Mouse (Mus musculus) gastrocnemius, adult 8-10 months (tissue): Measurements from ENCODE around the gene Gpnmb. TPM values are rescaled to one million over a fixed set of nuclear protein-coding genes. Genes with fewer than 3 reads are reported as not detected.

ENCODE experiments used
- DNase-seq, 2 experiments: peaks; one replicate each; pipeline ENCODE4 v3.0.0; 2022; ENCODE audit warnings: low spot score in 2 of 2
- total RNA-seq, 4 experiments: library from RNA; stranded (reverse); gene quantifications; 2 replicates each; pipeline ENCODE4 v1.2.4; 2022

Gpnmb gene
- total RNA-seq: 1 to 10 TPM; 1.1 to 3.6 (median 1.7) TPM

DNA sequence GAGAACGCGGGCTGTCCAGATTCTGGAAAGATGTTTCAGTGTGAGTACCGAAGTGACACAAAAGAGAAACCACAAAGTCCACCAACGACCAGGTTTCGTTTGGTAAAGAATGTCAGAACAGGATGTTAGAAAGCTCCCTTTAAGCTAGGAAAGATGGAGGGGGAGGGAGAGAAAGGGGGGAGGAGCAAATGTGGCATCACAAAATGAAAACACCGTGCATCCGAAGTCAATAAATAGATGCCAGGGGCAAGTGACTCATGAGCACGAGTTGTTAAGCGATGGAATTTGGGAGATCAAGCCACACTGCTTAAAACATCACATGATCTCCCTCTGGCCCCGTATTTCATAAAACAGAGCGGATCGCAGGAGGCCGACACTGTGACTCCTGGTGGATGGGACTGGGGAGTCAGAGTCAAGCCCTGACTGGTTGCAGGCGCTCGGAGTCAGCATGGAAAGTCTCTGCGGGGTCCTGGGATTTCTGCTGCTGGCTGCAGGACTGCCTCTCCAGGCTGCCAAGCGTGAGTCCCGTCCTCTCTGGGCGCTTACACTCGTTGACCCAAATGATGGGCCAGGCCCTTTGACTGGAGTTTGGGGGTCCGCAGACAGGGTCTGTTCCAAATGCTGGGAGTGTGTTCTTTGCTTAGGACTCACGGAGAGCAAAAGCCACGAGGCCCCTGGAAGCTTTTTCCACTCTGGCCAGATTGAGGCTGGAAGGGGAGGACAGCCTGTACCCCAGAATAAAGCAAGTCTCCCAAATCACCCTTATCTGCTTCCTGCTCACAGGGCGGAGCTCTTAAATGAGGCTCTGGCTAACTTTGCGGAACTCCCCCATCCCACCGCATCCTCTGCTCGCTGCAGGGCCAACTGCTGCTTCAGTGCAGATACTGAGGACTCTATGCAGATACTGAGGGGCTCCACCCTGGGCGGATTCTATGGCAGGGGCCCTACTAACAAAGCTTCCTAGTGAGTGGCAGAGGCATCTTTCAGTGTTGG lies at the start of gene Gpnmb:
Gene Gpnmb (plus strand): TSS at position 272 of the 993 bp plus-strand sequence.
- no peak for DNase-seq

DNA sequence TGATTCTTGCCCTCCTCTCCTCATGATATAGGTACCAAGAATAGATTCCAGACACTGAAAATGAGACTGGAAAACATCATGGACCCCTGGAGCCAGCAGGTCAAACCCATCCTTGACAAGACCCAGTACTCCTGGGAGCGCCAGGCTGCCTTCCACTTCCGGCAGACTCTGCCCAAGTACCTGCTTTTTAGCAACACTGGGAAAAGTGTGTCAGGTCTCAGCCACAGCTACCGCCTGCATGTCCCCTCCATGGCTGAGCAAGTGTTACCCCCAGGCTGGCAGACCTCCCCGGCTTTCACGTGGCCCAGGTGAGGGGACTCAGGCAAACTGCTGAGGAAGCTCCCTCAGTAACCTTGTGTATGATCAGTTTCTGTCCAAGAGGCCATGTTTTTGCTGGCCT lies 46.4 kb upstream of the Gpnmb start:
- DNase-seq: no peak

DNA sequence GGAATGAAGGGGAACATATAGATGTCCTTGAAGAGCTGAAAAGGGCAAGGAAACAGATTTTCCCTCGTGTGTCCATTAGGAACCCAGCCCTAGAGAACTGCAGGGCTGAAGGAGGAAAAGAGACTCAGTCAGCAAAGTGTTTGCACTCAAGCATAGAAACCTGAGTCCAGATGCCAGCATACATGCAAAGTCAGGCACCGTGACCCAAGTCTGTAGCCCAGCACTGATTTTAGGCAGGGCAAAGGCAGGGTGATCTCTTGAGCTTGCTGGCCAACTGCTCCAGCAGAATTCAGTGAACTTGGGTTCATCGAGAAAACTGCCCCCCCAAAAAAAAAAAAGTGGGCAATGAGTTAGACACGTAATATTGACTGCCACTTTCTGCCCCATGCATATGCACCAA lies 44.4 kb upstream of the Gpnmb start:
- no peak for DNase-seq

DNA sequence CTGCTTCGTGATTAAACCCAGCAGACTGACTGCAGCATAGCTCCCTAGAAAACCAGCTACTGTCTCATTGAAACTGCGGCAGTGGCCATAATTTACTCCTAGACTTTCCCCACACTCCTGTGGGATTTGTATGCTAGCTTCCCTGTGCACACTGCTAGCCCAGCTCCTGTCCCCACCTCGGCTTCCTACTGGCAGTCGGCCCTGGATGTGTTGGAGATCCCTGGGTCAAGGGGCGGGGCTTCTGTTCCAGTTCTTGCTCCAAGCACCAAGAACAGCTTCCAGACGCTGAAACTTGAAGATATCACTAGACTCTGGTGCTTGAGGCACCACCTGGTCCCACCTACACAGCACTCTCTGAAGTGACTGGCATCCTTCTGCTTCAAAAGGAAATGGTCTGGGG lies 38.2 kb upstream of the Gpnmb start:
- no peak for DNase-seq

DNA sequence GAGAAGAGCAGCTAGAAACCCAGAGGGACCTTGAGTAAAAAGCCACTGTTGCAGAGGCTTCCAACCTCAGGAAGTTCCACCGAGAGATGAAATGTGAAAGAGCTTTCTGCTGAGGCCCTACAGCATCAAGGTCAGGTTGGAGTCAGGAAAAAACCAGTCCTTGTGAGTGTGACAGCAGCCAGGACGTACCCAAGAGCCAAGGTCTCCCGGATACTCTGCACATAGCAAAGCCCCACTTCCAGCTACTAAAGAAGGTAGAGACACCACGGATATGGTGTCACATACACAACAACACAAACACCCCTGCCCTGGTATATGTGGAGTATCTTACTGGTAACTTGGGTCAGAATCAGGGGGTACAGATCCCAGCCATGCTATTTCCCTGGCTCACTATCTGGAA lies 37.5 kb upstream of the Gpnmb start:
- DNase-seq: no peak

DNA sequence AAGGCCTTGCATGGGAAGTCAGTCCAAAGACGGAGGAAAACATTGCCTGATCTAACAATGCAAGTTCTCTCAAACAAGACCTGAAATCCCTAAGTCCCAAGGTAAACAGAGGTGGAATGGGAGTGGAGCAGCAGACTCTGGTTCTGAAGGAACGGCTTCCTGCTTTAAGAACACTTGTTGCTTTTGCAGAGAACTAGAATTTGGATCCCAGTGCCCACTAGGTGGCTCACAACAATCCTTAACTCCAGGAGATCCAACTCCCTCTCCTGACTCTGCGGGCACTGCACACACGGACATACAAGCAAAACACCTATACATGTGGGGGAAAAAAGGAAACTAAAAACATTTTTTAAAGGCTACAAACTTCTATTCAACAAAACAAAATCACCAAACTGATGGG lies 33.0 kb upstream of the Gpnmb start:
- DNase-seq: no peak

DNA sequence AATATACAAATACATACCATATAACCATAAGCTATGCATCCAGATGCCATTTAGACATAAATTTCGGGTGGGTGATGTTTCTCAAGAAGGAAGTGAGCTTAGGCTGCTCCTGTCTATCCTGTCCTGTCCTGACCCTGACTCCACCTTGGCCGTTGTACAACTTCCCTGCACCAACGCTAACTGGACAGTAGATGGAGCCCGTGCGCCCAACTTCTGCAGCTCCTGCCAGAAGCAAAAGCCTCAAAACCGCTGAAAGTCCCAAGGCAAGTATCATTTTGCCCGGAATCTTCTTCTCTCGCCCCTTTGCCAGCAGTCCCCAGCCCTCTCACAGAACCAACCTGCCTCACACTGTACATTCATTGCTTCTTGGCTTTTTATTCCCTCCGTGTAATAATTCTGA lies 28.4 kb upstream of the Gpnmb start:
- peak in 1 of 2 experiments; percentile 28 for DNase-seq

DNA sequence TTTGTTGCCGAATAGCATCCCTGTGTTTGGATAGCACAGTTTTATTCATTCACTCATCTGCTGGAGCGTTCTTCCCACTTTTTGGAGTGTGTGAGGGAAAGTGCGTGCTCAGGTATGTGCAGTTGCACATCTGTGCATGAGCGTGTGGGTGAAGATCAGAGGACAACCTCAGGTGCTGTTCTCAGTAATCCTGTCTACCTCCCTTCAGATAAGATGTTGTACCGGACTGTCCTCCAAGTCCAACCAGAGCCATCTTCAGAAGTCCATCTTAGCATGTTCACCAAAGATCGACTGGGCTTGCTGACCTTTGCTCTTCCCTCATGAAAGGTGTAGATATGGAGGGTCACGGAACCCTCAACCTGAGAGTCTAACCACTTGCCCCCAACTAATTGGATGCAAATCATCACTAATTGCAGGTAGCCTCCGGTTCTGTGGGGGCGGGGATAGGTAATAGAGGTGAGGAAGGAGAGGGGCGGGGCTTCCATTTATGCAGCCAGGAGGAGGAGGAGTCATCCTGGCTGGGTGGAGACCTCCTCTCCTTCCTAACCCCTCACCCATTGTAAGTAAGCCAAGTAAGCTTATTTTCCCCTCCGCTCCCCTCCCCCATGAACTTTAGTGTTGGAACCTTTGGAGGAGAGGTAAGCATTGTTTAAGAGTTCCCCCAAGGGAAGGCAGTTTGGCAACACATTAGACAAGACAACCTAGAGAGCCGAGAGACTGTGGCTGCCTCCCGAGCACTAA lies 27.8 kb upstream of the Gpnmb start:
- no peak for DNase-seq

DNA sequence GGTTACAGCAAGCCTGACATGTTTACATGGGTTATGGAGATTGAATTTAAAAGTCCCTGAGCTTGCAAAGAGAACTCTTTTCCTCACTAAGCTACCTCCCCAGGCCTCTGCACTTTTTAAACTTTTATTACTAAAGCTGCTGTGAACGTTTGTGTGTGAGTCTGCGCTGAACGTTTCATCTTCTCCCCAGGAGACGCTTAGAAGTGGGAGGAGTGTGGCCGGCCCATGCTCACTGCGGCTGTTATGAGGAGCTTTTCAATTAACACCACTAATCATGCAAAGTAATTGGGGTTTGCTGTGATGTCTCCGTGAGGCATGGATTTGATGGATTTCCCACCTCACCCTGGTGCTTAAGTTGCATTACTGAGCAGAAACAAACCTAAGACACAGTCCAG lies 27.2 kb upstream of the Gpnmb start:
- no peak for DNase-seq

DNA sequence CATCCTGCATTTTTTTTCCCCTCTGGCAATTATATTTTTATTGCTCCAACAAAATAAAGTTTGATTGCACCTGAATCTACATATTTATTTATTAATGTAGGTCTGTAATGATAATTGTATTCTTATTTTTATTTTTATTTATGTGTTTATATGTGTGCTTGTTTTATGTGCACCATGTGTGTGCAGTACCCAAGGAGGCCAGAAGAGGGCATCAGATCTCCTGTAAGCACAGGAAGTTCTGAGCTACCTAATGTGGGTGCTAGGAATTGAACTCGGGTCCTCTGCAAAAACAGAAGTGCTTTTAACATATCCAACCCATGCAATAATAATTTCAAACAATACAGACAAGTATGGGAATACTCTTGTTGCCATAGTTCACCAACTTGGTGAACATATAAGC lies 26.7 kb upstream of the Gpnmb start:
- DNase-seq: no peak

DNA sequence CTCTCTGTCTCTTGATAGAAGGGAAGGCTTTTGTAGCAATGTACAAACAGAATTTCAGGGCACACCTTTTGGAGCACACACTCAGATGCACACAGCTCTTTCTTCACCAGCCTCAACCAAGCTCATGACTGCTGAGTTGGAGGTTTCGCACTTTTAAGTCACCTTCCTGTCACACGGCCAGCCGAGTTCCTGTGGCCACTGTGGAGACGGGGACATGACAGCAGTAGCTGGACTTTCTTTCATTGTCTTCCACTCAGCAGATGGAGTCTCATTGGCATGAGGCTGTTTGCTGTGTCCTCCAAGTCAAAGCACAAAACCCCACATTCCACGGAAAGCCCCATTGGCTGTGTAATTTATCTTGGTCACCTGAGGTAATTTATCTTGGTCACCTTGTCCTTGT lies 25.2 kb upstream of the Gpnmb start:
- DNase-seq: no peak

DNA sequence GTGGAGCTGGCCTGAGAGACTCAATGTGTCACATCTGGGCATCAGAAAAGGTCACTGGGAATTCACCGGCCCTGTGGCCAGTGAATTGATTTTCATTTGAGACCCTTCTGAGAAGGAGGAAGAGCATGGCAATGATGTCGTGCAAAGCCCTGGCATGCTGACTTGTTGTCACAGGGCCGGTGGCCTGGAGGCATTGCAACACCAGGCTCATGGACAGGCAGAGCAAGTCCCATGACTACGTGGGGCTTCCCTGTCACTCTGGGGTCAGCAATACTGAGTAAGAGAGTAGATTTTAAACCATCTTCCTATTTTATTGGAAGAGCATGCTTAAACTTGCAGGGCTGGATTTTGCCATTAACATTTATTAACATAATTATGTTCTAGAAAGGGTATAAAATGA lies 23.3 kb upstream of the Gpnmb start:
- DNase-seq: no peak

DNA sequence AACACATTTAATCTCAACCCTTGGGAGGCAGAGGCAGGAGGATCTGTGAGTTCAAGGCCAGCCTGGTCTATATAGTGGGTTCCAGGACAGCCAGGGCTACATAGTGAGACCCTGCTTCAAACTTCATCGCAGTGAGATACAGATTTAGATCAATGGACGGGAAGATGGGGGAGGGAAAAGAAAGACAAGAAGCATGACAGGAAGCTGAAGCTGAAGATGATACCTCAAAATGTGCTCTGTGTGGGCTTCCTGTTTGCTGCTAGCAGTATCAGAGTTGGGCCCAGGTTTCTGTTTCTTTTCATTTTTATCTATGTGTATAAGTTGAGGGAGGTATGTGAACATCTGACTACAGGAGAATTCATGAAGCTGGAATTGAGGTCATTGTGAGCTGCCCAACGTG lies 22.9 kb upstream of the Gpnmb start:
- DNase-seq: no peak

DNA sequence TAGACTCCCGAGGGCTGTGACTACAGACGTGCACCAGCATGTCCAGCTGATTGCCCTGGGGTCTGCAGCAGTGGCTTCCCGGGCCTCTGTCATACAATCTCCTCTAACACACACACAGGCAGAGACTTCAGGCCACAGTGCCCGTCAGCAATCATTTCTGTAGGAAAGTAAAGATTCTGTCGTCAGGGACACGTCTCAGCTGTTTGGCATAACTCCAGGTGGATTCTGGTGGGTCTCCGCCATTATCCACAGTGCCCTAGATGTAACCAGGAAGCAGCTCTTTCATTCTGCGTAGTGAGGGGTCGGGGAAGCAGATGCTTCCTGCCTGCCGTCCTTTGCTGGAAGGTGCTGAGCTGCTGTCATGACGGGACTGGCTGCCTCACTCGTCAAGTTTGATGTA lies 19.2 kb upstream of the Gpnmb start:
- no peak for DNase-seq

DNA sequence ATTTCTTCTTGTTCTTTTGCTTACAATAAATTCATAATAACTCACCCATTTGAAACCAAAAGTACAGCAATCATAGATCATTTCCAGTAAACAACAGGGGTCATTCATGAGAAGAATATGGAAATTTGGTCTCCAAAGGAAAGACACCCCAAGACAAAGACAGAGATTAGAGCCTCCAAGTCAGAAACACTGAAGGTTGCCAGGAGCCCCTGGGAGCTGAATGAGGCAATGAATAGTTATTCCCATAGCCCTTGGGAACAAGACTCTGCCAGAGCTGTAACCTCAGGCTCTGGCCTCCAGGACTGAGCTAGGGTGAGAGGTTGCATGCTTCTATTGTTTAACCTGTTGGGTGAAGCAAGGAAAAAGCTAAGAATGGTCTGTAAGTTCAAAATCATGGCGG lies 17.0 kb upstream of the Gpnmb start:
- DNase-seq: no peak

DNA sequence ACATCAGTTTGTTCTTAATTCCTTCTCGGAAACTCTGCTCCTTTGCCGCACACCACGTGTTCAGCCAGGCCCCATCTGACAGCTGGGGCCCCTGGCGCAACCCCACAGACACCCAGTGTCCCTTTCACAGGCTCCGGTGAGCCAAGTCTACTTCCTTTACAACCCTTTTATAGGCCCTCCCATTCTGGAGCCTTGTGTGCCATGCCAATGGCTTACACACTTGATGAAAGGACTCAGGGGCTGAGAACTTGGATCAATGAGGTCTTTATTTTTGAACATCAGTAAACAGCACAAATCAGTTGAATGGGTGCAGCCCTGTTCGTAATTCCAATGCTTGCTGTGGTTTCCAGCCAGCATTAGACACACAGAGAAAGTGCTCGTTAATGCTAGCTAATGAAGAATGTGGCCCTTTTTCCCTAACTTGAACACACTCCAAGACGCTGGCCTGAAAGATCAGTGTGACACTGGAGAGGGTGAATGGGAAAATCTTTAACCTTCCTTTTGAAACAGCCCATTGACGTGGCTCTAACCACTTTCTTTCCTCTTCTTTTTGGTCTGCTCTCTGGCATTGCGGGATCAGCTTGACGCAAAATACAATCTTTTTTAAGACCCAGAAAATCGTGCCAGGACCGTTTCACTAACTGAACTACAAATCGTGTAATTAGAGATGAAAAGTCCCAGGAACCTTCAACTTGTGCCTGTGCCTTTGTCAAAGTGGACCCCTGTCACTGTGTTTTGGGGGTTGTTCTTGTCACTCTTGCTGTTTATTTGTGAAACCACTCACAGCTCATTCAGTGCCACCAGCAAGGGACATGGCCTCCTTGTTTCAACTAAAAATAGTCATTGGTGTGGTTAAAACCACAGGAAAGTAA lies 15.0 kb upstream of the Gpnmb start:
- DNase-seq: peak; percentile 15 to 35

DNA sequence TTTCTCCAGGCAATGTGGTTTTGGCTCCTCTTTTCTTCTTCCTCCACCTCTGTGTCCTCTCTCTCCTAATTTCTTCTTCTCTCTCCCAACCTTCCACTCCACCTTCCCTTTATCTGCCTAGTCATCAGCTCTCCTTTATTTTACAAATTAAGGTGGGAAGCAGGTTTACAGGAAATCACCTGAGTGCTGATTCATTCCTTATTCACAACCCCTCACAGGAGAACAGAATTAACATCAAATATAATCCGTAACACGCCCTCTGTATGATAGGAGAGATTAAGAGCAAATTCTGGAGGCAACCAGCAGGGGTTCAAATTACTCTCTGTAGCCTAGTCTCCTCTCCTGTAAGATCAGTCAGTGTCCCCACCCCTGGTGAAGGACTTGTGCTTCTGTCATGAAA lies 14.0 kb upstream of the Gpnmb start:
- DNase-seq: no peak

DNA sequence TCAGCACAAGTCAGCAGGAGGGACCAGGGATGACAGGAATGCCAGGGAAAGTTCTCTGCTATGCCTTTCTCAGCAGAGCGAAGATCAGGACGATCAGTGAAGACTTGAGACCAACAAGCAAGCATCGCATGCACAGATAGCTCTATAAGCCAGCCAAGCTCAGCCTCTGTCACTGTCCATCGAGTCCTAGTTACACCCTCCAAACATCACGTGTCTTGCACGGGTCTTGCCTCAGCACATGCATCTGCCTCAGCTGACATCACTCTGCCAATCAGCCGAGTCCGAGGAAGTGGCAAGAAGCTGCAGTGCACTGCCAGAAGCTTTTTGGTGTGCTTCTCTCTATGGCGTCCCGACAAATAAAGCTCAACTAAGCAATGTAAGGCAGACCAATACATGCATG lies 13.0 kb upstream of the Gpnmb start:
- DNase-seq: no peak

DNA sequence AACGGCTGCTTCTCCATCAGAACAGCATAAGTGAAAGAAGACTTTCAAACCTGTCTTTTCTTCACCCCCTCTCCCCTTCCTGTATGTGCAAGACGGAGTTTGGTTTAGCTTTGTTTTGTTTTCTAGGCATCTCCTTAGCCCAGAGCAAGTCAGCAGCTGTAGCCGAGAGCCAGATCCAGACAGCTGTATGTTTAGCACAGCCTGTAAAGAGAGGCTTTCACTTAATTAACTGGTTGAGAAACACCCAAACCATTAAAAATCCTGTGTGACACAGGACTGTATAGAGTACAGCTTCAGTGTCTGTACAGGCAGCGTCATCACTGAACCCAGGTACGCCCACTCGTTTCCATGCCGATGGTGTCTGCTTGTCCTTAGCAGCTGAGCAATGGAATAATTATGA lies 11.1 kb upstream of the Gpnmb start:
- DNase-seq: no peak

DNA sequence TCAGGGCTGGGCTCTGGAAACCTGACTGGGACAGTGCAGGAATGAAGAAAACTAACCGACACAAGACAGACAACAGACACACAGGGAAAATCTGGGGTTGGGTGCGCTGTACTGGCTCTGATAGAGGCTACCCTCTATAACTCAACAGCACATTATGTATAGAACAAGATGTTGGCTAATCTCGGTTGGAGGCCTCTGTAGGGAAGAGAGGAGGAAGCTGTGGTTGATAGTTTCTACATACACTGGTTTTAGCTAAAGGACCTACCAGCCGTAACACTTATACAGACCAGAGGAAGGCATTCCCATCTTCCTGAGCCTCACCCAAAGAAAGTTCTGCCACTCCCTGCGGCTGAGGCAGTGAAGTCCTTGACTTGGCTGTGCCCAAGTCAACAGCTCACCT lies 9.8 kb upstream of the Gpnmb start:
- DNase-seq: no peak

DNA sequence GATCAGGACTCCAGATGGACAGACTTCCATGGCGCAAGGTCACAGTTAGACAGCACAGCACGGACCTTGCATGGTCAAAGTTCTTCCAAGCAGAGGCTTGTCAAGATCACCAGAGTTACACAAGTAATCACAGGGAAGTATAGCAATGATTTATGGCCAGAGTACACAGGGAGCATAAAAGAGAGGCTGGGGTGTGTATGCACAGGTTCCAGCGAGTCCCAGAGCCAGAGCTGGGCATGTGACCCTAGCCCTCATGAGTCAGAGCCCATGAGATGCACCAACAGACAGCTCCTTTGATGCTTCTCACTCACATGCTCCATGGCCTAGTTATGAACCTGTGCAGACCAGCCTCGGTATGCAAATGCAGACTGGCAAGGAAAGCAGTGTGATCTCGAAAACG lies 8.3 kb upstream of the Gpnmb start:
- DNase-seq: no peak

DNA sequence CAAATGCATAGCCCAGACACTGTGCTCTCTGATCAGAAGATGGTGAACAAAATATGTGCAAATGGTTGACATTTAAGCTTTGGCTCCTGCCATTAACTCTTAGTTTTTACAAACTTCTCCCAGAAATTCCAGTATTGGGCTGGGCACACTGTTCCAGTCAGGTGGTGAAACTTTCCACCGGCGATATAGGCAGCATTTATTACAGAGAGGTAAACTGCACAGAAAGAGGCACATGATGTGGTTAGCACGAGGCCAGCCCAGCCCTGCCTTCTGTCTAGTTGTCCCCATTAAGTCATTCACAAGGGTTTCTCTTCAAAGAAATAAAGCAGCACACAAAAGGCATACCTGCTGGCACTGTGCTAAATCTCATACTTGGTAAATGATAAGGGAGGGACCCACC lies 7.6 kb upstream of the Gpnmb start:
- no peak for DNase-seq
